Mouse (Mus musculus) liver, adult (tissue): Measurements from ENCODE around the gene Wnt5b.

ENCODE experiments used
- GATA4 ChIP-seq: IDR thresholded peaks from 2 replicates; pipeline ENCODE4 v1.6.1; 2014; ENCODE audit warnings: mild to moderate bottlenecking, low read length; ENCODE audit not compliant: insufficient replicate concordance

Gene Wnt5b

GRCm38 (mm10) chr6:119543803-119544517 is at the start of gene Wnt5b:
Gene Wnt5b, minus strand, starts transcription at chr6:119544347.
- TF ChIP-seq GATA4, result no peak

GRCm38 (mm10) chr6:119590872-119591271 is 46.7 kb upstream of the Wnt5b start:
- TF ChIP-seq GATA4, result no peak

DNA sequence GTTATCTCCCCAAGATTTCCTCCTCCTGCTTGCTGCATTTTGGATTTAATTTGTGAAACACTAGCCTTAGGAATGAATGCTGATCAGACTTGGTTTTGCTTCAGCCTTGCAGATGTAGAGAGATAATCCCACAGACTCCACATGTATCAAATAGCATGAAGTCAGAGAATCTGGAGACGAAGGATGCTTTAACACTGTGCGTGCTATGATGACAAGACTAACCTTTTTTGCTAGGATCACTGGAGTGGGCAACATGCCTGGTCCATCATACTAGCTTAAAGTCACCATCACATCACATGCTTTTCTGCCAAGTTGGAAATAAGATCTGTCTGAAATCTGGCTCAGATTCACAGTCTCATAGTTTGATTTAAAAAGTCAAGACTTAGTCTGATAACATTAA is 43.8 kb upstream of the Wnt5b start:
- TF ChIP-seq GATA4, result no peak

DNA sequence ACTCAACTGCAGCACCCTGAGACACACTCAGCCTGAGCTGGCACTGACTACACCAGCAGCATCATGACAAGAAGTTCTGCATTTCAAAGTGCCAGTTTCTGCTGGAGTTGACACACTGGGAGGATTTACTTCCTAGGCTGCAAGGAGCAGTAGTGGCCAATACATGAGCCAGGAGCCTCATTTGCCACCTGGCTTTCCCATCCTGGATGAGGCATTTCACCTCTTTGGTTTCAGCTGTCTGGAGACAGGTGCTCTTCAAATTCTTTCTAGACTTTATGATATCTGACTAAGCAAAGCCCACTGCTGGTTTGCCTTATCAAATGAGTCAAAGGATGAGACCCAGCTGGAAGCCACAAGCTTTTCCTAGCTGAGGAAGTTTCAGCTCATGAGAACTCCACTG is 43.3 kb upstream of the Wnt5b start:
- TF ChIP-seq GATA4, result no peak

DNA sequence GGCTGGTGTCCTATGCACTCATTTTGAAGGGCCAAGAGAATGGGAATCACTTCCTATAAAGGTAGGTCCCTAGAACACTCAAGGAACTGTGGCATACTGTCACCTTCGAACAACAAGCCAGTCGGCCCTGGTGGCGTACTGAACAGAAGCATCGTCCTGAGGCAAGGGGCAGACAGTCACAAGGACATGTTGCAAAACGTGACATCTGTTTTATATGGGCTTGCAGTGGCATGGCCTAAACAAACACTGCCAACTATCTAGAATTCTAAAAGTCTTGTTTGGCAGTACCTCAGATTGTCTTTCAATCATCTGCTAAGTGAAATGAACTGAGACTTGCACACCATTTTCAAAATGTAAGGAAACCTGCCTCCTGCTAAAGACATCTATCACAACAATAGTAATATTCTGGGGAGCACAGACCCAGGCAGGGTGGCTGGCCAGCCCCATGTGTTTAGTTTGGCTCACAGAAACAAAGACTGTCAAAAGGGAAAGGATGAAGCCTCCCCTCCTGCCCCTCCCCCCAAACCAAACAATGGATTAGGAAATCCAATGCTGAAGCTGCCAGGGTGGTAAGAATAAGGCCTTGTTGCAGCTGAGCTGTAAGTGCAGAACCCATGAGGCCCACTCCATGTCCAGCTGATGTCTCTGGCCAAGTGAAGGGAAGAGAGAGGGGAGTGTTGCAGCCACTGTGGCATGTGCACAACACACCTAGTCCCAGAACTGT is 41.7 kb upstream of the Wnt5b start:
- no peak for TF ChIP-seq GATA4

DNA sequence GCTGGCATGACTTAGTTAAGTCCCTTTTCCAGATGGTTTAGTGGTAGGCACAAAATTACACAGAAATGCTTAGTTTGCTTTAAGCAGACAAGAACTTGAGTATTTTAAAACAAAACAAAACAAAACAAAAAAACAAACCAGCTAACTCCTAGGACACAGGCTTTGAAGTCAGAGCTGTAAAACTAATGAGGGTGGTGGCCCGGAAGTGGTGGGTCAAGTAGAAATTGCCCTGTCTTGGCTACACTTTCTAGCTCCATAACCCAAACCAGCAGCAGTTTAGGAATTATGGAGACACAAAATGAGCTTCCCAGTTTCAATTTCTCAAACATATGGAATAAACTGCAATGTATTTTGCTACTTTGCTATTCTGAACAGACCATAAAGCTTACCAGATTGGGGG is 39.9 kb upstream of the Wnt5b start:
- TF ChIP-seq GATA4, result no peak

DNA sequence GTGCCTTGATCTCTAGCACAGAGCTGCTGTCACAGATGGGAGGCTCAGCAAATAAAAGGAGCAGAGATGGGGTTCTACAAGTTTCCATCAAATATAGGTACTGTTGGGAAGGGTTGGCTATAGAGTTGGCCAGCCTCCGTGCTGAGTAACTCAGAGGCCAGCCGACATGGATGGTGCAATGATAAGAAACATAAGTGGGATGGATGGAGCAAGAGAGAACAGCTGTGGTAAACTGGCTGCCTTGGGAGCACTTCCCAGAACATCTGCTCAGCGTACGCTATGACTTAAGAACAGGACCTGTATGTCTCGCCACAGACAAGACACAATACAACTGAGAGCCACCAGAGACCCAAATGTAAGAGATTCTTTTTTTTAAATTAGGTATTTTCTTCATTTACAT is 39.0 kb upstream of the Wnt5b start:
- no peak for TF ChIP-seq GATA4

DNA sequence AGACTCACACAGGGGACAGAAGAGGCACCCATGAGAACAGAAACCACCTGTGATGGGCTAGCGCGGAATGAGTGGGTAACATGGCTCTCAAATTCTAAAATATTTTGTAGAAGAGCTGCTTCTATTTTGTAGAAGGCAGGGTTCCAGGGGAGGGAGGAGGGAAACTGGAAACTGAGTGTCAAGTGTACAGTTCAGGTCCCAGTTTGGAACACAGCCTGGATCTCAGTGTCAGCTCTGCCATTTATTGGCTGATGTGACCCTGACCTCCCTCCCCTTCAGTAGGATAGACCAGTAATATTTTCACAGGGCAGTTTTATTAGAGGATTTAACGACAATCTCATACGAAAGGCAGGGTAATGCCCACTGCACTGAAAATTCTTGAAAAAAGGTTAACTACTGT is 32.6 kb upstream of the Wnt5b start:
- TF ChIP-seq GATA4, result no peak

DNA sequence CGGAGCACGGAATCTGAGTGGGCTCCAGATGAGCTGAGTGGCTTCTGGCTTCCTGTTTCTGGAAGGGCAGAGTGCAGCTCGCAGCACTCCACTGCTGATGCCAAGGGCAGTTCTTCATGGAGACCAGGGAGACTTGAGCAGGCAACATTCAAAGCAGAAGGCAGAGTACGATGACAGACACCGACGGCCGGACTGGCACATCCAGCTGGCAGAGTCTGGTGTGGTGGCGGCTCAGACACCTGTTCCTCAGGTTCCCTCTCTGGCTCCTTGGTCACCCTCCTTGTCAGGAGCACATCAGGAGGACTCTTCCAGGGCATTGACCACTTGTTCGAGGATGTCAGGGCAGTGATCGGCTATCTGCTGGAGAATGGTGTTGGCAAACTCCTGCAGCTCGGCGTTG is 31.2 kb upstream of the Wnt5b start:
- no peak for TF ChIP-seq GATA4

DNA sequence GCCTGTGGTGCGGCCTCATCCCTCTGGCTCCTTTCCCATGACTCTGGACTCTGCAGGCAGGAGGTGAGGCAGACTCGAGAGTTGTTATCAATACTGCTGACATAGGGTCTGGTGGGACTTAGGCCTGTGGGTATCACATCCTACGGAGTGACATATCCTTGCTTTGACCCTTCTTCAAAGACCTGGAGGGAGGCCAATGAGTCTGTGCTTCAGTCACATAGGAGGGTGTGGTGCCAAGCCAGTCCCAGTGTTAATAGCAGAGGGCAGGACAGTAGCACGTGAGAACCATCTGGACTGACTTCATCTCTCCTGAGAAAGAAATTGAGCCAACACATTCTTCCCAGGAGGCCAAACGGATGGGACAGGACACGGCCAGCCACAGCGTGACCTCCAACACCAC is 28.1 kb upstream of the Wnt5b start:
- TF ChIP-seq GATA4, result no peak

GRCm38 (mm10) chr6:119570797-119571196 is 26.6 kb upstream of the Wnt5b start:
- TF ChIP-seq GATA4, result no peak

DNA sequence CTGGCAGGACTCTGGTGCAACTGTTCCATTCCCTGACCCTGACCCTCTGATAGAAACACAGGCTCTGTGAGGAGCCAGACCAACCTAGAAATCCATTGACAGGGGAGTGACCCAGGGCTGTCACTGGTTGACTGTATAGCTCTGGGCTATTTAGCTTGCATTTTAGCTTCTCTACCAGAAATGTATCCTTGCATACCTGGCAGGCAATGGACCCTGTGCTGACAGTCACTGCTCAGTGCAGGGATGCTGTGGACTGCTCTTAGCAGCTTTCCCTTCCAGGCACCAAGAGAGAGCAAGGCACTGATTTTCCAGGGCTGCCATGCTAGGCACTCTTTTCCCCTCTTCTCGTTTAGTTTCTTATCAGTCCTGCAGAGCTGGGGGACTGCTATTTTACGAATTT is 24.2 kb upstream of the Wnt5b start:
- TF ChIP-seq GATA4, result no peak

GRCm38 (mm10) chr6:119565451-119566379 is 21.6 kb upstream of the Wnt5b start:
- no peak for TF ChIP-seq GATA4

DNA sequence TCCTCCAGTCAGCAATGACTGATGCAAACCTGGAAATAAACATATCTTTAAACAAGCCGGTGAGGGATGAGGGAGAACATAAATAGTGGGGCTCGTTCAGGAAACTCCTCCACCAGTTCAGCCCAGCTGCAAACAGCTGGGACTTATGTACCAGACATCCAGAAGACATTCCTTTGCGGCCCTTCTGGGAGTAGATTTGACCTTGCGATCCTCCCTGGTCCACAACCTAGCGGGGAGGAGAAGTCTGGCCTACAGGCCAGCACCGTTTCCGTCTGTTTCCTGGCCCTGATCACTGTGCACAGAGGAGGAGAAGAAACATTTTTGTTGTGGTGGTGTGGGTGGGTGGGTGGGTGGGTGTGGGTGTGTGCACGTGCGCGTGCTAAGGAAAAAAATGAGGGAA is 18.4 kb upstream of the Wnt5b start:
- TF ChIP-seq GATA4, result no peak

GRCm38 (mm10) chr6:119558855-119559254 is 14.7 kb upstream of the Wnt5b start:
- no peak for TF ChIP-seq GATA4

DNA sequence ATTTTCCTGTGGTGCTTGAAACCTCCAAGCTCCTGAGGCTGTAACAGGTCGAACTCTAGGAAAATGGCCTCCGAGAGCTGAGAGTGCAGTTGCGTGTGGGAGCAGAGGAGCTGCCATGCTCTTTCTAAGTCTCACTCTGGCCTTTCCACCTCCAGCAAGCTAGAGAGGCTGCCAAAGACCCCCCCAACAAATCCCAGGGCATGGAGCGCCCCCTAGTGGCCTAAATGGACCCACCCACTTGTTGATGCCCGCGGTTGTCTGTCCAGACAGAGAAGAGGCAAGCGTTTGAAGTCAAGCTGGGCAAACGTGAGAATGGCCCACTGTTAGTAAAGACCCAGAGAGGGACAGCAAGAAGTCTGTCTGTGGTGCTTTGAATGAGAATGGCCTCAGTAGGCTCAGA is 10.3 kb upstream of the Wnt5b start:
- no peak for TF ChIP-seq GATA4
